Mouse (Mus musculus): ENCODE data around the gene Tmem88b.
"Not testable (repeated sequence)": the region's sequence is repeated elsewhere in the genome, so short reads cannot be mapped to it uniquely, and the experiment has no call there.

Gene Tmem88b

DNA sequence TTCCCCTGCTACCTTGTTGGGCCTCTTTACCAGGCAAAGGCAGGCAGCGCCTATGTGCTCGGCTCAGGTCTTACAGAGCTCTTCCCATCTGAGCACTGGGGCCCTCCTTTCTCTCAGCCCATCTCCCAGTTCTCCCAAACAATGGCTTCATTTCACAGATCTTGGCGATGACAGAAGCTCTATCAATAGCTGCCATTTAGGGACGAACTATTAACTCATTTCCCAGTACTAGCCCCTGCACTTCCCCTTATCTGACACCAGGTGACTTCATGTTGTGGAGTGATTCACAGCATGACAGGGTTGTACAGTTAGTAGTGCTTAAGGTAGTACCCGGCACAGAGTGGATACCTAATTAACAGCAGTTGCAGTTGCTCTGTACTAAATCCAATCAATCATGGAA lies at the start of gene Tmem88b:
Gene Tmem88b (minus strand): TSS at position 56 of the 400 bp plus-strand sequence.
- DNase-seq, result no peak

DNA sequence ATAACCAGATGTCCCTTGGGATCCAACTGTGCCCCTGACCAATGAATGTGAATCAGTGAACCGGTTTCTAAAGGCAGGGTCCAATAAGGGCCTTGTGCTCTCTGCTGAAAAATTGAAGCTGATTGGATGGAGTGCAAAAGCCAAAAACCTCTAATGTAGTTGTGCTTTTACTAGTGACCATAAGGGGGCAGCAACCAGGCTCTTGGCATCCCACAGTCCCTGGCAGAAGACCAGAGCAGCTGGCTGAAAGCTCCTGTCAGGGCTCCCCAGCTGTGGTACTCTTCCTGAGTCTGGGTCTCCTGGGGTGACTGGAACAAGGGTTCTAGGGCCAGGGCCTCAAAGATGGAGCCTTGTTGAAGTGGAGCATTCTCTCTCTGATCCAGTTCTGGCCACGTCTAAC lies 48.2 kb upstream of the Tmem88b start:
- DNase-seq, result peak; percentile 87 to 93

- DNase-seq, result no peak
Measured at GRCm38 (mm10) chr4:155833234-155833633, 47.6 kb upstream of the Tmem88b start.

- DNase-seq, result peak in 1 of 2 experiments; percentile 43
Measured at GRCm38 (mm10) chr4:155832321-155832720, 46.6 kb upstream of the Tmem88b start.

GRCm38 (mm10) chr4:155831831-155832230 lies 46.2 kb upstream of the Tmem88b start:
- no peak for DNase-seq

DNA sequence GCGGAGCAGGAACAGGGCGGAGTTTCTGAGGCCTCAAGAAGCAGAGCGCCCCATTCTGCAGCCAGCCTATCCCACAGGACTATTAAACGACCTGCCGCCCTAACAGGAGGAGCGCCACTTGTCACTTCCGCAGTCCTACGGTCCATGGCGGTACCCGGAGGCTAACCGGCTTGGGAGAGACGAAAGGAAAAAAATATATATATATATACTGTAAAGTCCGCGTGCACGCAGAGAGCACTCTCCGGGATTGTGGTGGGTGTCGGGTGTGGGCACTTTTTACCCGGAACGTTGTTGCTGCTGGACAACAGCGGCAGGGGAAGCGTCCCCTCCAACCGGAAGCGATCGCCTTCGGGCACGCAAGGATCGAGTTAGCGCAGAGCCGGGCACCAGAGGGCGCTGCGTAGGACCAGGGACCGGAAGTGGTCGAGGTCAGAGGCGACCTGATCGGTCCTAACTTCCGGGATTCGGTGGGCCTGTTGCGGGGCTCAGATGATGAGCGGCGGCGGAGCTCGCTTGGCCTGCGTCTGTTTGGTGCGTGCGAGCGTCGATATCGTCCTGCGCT lies 45.6 kb upstream of the Tmem88b start, which contains the start of gene Aurkaip1:
Gene Aurkaip1 (plus strand): TSS at position 68 of the 562 bp plus-strand sequence.
- peak; percentile 99 for DNase-seq

- no peak for DNase-seq
Measured at GRCm38 (mm10) chr4:155830596-155830995, 44.9 kb upstream of the Tmem88b start.

DNA sequence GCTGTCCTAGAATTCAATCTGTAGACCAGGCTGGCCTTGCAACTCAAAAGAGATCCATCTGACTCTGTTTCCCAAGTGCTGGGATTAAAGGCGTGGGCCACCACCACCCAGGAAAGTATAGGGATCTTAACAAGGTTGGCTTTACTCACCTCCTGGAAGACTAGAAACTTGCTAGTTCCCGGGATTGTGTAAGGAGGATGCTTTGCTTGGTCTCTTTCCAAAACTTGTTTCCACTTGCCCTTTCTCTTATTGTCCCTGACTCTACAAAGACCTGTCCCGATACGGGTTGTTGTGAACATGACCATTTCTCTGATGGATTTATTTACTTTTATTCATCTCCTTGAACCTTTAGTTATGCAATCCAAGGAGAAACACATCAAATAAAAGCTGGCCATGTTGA lies 44.2 kb upstream of the Tmem88b start:
- no peak for DNase-seq

DNA sequence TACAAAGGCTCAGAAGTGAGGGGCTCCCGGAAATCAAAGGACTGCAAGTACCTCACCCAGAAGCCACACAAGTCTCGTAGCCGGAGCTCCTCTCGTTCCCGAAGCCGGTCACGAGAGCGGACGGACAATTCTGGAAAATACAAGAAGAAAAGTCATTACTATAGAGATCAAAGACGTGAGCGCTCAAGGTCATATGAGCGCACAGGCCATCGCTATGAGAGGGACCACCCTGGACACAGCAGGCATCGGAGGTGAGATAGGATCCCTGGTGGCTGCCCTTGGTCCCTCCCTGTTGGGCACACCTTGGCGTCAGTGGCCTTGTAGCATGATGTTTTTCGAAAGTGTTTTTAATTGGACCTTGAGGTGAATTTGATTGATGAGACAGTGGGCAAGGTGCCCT lies 37.8 kb upstream of the Tmem88b start:
- no peak for DNase-seq

DNA sequence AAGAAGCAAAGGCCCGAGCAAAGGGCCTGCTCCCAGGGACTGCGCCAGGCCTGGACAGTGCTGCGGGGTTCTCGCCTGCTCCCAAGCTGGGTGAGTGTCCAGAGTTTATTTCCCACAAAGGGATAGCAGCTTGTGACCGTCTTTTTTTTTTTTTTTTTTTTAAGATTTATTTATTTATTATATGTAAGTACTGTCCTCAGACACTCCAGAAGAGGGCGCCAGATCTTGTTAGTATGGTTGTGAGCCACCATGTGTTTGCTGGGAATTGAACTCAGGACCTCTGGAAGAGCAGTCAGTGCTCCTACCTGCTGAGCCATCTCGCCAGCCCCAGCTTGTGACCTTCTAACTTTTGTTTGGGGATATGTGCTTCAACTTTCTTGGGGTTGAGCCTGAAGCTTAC lies 35.4 kb upstream of the Tmem88b start:
- peak; percentile 39 to 60 for DNase-seq

- DNase-seq, result no peak
Measured at GRCm38 (mm10) chr4:155817533-155817932, 31.9 kb upstream of the Tmem88b start.

DNA sequence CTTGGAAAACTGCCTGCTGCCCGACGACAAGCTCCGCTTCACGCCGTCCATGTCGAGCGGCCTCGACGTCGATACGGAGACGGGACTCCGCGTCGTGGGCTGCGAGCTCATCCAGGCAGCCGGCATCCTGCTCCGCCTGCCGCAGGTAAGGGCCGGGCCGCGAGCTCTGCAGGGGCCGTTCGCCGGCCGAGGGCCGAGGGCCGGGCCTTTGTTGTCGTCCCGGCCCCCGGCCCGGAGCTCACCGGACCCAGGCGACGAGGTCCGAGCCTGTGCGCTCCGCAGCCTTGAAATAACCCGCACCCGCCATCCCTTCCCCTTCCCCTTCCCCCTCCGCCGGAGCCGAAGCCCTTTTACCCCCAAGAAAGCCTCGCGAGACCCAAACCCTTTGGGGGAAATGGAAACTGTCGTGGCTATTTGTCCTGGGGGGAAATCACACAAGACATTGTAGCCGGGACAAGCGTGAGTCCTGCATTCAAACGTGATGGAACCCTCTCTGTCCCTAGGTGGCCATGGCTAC lies 27.0 kb upstream of the Tmem88b start:
- peak; percentile 56 to 69 for DNase-seq

DNA sequence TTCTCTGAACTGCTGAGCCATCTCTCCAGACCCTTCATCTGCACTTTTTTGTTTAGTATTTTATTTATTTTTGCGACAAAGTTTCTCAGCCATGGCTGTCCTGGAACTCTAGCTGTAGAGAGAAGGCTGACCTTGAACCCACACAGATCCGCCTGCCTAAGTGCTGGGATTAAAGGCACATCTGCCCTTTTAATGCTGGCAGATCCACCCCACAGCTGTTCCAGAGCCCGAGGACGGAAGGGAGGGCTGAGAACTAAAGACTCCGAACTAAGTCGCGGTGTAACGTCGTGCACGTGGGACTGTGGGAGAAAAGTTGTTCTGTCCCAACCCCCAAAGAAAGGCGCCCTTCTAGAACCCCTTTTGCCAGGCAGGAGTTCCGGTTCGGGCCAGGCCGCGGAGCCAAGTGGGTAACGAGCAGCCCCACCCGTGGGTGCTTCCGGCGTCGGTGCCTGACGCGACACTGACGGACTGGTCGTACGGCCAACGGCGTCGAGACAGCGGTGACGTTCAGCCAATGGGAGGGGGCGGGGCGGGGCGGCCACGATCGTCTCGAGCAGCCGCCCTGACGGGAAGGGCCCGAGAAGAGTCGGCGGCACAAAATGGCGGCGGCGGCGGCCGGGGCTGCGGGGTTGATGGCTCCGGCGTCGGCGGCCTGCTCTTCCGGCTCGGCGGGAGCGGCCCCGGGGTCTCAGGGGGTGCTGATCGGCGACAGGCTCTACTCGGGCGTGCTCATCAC lies 26.4 kb upstream of the Tmem88b start, which contains the start of gene Ccnl2:
Gene Ccnl2 (plus strand): TSS at position 561 of the 736 bp plus-strand sequence.
- peak; percentile 95 to 97 for DNase-seq

GRCm38 (mm10) chr4:155807841-155808240 lies 22.2 kb upstream of the Tmem88b start:
- no peak for DNase-seq

- peak; percentile 99 for DNase-seq
Measured at GRCm38 (mm10) chr4:155803340-155804041, 17.8 kb upstream of the Tmem88b start.

DNA sequence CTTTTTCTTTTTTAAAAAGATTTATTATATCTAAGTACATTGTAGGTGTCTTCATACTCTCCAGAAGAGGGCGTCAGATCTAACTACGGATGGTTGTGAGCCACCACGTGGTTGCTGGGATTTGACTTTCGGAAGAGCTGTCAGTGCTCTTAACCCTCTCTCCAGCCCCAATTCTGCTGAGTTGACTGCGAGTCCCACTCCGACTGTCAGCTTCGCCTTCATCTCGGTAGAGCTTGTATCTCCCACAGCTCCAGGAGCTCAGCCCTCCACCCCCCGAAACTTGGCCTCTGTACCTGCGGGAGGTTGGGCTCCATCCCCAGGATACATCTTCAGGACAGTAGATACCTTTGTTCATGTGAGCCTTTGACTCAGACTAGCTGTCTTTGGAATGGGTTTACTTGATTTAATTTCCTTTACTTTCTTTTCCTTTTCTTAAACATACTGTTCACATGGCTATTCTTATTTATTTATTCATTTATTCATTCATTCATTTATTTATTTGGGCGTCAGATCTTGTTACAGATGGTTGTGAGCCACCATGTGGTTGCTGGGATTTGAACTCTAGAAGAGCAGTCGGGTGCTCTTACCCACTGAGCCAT lies 17.2 kb upstream of the Tmem88b start, which contains the start of gene Mrpl20:
Gene Mrpl20 (plus strand): TSS at position 138 of the 599 bp plus-strand sequence.
- no peak for DNase-seq

GRCm38 (mm10) chr4:155802075-155802474 lies 16.4 kb upstream of the Tmem88b start:
- DNase-seq, result no peak

DNA sequence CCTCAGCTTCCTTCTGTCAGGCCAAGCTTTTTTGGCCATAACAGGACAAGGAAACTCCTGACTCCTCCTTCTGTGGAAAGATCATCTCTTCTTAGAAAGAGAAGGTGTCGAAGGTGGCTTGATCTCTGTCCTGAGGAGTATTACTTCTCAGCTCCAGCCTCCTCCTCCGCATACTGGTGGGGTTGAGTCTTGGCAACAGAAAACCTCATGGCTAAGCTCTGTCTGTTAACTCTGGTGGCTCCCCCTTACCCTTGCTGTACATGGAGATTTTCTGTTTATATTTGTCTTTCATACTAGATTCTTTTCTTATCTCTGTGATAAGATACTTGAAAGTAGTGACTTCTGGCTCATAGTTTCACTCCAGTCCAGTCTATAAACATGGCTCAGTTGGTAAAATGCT lies 8.1 kb upstream of the Tmem88b start:
- DNase-seq, result no peak

DNA sequence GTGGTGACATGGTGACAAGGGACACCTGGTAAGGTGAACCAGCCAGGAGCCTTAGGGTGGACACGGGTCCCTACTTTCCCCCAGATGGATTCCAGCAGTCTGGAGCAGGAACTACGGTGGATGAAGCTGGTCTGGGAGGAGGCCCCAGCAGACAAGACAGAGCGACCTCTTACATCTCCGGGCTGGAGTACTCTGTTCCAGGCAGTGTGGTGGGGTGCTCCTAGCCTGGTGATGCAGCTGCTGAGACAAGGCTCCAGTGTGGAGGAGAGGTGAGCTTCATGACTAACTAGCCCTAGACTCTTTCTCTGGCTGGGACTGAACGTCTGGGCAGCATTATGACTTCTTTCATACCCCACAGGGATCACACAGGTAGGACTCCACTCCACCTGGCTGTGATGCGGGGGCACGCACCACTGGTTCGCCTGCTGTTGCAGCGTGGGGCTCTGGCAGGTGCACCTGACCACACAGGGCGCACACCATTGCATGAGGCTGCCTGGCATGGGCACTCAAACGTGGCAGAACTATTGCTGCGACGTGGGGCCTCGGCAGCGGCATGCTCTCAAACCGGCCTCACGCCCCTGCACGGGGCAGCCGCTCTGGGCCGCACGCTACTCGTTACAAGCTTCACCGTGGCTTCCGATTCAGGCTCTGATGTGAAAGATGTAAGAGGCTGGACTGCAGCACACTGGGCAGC lies 5.7 kb upstream of the Tmem88b start:
- no peak for DNase-seq

DNA sequence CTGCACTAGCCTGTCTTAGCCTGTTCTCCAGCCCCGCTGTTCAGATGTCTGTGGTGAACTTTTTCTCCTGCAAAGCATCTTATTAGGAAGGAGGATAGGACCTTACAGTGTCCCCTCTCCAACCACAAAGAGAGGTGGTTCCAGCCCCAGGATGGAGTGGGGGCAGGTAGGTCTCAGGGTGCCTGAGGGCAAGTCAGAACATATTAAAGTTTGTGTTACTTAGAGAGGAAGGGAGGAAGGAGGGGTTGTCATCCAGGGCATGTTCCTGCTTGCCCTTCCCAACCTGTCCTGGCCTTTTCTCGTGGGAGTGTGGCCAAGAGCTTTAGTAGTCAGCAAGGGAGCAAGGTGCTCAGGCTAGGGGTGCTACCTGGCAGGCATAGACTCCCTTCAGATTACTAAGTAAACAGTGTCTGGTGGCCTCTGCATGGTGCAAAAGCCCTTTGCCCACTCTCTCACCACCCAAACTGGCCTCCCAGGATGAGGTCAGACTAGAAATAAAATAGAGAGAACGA lies 5.0 kb upstream of the Tmem88b start:
- DNase-seq, result no peak

DNA sequence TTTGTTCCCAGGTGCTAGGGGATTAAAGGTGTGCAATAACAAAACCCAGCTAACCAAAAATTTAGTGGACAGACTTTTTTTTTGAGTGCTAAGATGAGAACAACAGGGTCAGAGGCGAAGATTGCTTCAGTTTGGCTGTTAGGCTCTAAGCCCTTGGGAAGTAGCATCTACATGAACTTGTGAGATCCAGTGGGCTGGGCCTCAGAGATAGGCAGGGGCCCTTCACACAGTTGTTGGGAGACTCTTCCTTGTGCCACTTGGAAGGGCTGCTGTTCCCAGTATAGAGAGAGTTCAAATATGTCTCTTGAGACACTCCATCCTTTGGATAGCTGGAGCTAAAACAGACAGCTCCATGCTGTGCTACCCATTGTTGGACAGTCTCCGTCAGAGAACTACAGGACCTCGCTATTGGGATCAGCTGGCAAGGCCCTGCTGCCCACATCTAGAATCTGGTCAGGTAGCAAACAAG lies 4.4 kb upstream of the Tmem88b start, which contains the start of gene Ankrd65:
Gene Ankrd65 (plus strand): TSS at position 419 of the 469 bp plus-strand sequence.
- no peak for DNase-seq

DNA sequence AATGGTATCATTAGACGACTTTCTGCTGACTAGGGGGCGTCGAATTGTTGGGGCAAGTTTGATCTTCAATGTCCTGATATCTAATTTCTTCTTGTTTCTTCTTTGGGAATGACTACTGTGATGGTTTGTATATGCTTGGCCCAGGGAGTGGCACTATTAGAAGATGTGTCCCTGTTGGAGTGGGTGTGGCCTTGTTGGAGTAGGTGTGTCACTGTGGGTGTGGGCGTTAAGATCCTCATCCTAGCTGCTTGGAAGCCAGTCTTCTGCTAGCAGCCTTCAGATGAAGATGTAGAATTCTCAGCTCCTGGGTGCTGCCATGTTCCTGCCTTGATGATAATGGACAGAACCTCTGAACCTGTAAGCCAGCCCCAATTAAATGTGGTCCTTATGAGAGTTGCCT lies 3.2 kb upstream of the Tmem88b start:
- DNase-seq, result not testable (repeated sequence)
